Mouse (Mus musculus): ENCODE results near the gene Zfp870. TPM values are rescaled to one million over a fixed set of nuclear protein-coding genes. Genes with fewer than 3 reads are reported as not detected.
A peak's percentile ranks its signal among the peaks of the same experiment; 100 is the strongest.

Zfp870 gene
- total RNA-seq (2014; rRNA removed): 9.1 and 9.3 TPM in 2 replicates
- polyA plus RNA-seq (2015; fragmentation: Nextera tagmentation; extraction: Ambion mirVana): 4.4 and 5.2 TPM in 2 replicates

GRCm38 (mm10) chr17:32891239-32892180, at the start of gene Zfp870:
Gene Zfp870 (minus strand): TSS chr17:32891642.
- TF ChIP-seq CTCF (IDR thresholded peaks at IDR 0.05; ENCODE audit: low read depth): peak; percentile 71
- H3K27me3 ChIP-seq (ENCODE audit: insufficient read depth, low read length): no peaks in the 10 kb centered on the region
- peak within 1 kb of the TSS; percentile 71 for H3K27ac ChIP-seq (ENCODE audit: low read depth, low read length)
- 9% methylated on average over 33 of the region's 33 CpGs for WGBS
- peak within 1 kb of the TSS; percentile 81 for H3K4me3 ChIP-seq (ENCODE audit: low read depth, low read length)
- peak; percentile 93 for DNase-seq
- H3K9me3 ChIP-seq (ENCODE audit: low read length): no peaks in the 10 kb centered on the region
- no peaks in the 10 kb centered on the region; the same call in 1 of the 2 replicates for H3K36me3 ChIP-seq (ENCODE audit: insufficient read depth)
- peak within 1 kb of the TSS; percentile 71 for H3K9ac ChIP-seq
- H3K4me2 ChIP-seq (ENCODE audit: low read depth): peak within 1 kb of the TSS; percentile 80
- H3K4me1 ChIP-seq (ENCODE audit: insufficient read depth): 0 out of 2 replicates have a peak, but pooled peaks cover 7% of the 10 kb centered on the region
- ATAC-seq: peak; percentile 98

- Histone ChIP-seq H3K4me1 (ENCODE audit: insufficient read depth) (no peaks in the 10 kb centered on the region), H3K36me3 (ENCODE audit: insufficient read depth) (no peaks in the 10 kb centered on the region), H3K9ac (no peak overlapping the region), H3K27ac (ENCODE audit: low read depth, low read length) (no peak overlapping the region), H3K4me2 (ENCODE audit: low read depth) (no peak overlapping the region), H3K9me3 (ENCODE audit: low read length) (no peaks in the 10 kb centered on the region), H3K4me3 (ENCODE audit: low read depth, low read length) (no peak overlapping the region), H3K27me3 (ENCODE audit: insufficient read depth, low read length) (no peaks in the 10 kb centered on the region)
- ATAC-seq (no peak), DNase-seq (no peak)
- no peak for TF ChIP-seq CTCF (IDR thresholded peaks at IDR 0.05; ENCODE audit: low read depth)
- 87% methylated on average over 4 of the region's 4 CpGs for WGBS
Observed at GRCm38 (mm10) chr17:32939831-32940230, 48.4 kb upstream of the Zfp870 start.

- Histone ChIP-seq H3K9me3 (ENCODE audit: low read length) (no peaks in the 10 kb centered on the region), H3K4me3 (ENCODE audit: low read depth, low read length) (no peak overlapping the region), H3K27ac (ENCODE audit: low read depth, low read length) (no peak overlapping the region), H3K9ac (no peak overlapping the region), H3K4me2 (ENCODE audit: low read depth) (no peak overlapping the region), H3K4me1 (ENCODE audit: insufficient read depth) (no peaks in the 10 kb centered on the region), H3K27me3 (ENCODE audit: insufficient read depth, low read length) (no peaks in the 10 kb centered on the region), H3K36me3 (ENCODE audit: insufficient read depth) (no peaks in the 10 kb centered on the region)
- ATAC-seq: no peak
- no peak for DNase-seq
- 81% methylated on average over 5 of the region's 5 CpGs for WGBS
- no peak for TF ChIP-seq CTCF (IDR thresholded peaks at IDR 0.05; ENCODE audit: low read depth)
Observed at GRCm38 (mm10) chr17:32927803-32928202, 36.4 kb upstream of the Zfp870 start.

GRCm38 (mm10) chr17:32924658-32925312, 33.3 kb upstream of the Zfp870 start:
- no peaks in the 10 kb centered on the region for H3K27me3 ChIP-seq (ENCODE audit: insufficient read depth, low read length)
- H3K4me3 ChIP-seq (ENCODE audit: low read depth, low read length): peak overlapping the region; percentile 42
- H3K9me3 ChIP-seq (ENCODE audit: low read length): peaks cover 5% of the 10 kb centered on the region; the same call in 1 of the 2 replicates
- no peaks in the 10 kb centered on the region for H3K4me1 ChIP-seq (ENCODE audit: insufficient read depth)
- 0 out of 2 replicates have a peak overlapping the region, but pooled peaks have one; percentile 2 for H3K27ac ChIP-seq (ENCODE audit: low read depth, low read length)
- WGBS: 17% methylated on average over 32 of the region's 32 CpGs
- peak overlapping the region; percentile 62 for H3K9ac ChIP-seq
- peak overlapping the region; percentile 75 for H3K4me2 ChIP-seq (ENCODE audit: low read depth)
- peak; percentile 87 for DNase-seq
- ATAC-seq: peak; percentile 99
- TF ChIP-seq CTCF (IDR thresholded peaks at IDR 0.05; ENCODE audit: low read depth): no peak
- no peaks in the 10 kb centered on the region for H3K36me3 ChIP-seq (ENCODE audit: insufficient read depth)

- no peak overlapping the region for H3K4me3 ChIP-seq (ENCODE audit: low read depth, low read length)
- H3K36me3 ChIP-seq (ENCODE audit: insufficient read depth): no peaks in the 10 kb centered on the region
- ATAC-seq (no peak), DNase-seq (no peak)
- H3K9ac ChIP-seq: no peak overlapping the region
- H3K27ac ChIP-seq (ENCODE audit: low read depth, low read length): no peak overlapping the region
- TF ChIP-seq CTCF (IDR thresholded peaks at IDR 0.05; ENCODE audit: low read depth): no peak
- H3K27me3 ChIP-seq (ENCODE audit: insufficient read depth, low read length): no peaks in the 10 kb centered on the region
- no peaks in the 10 kb centered on the region for H3K4me1 ChIP-seq (ENCODE audit: insufficient read depth)
- no peak overlapping the region for H3K4me2 ChIP-seq (ENCODE audit: low read depth)
- 94% methylated on average over 1 of the region's 1 CpGs for WGBS
- peaks cover 5% of the 10 kb centered on the region; the same call in 1 of the 2 replicates for H3K9me3 ChIP-seq (ENCODE audit: low read length)
Observed at GRCm38 (mm10) chr17:32923681-32924080, 32.2 kb upstream of the Zfp870 start.

- H3K9me3 ChIP-seq (ENCODE audit: low read length): peaks cover 5% of the 10 kb centered on the region; the same call in 1 of the 2 replicates
- H3K27me3 ChIP-seq (ENCODE audit: insufficient read depth, low read length): no peaks in the 10 kb centered on the region
- TF ChIP-seq CTCF (IDR thresholded peaks at IDR 0.05; ENCODE audit: low read depth): no peak
- no peak overlapping the region for H3K9ac ChIP-seq
- H3K4me2 ChIP-seq (ENCODE audit: low read depth): no peak overlapping the region
- H3K27ac ChIP-seq (ENCODE audit: low read depth, low read length): no peak overlapping the region
- DNase-seq (no peak), ATAC-seq (no peak)
- 78% methylated on average over 2 of the region's 2 CpGs for WGBS
- no peaks in the 10 kb centered on the region for H3K36me3 ChIP-seq (ENCODE audit: insufficient read depth)
- no peak overlapping the region for H3K4me3 ChIP-seq (ENCODE audit: low read depth, low read length)
- H3K4me1 ChIP-seq (ENCODE audit: insufficient read depth): no peaks in the 10 kb centered on the region
Observed at GRCm38 (mm10) chr17:32919123-32919522, 27.7 kb upstream of the Zfp870 start.
